ENCODE assay signal across 13 mouse cellular contexts in the genomic region with DNA sequence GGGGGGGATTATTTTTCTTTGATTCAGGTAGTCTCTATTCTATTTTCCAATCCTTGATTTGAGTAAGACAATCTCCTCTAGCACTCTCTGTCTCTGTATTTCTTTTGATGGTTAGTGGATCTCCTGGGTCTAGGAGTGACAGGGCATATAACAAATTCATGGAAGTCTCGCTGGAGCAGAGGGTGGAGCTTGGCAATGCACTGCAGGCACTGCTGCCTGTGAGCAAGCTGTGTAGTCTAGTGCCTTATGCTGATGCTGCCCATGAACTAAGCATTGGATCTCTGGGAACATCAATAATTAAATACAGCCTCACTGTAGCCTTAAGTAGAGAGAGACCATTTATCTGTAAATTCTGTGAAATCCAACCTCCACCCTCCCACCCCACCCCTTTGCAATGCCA. TPM values are rescaled to one million over a fixed set of nuclear protein-coding genes. Genes with fewer than 3 reads are reported as not detected.
"Had no signal": no experiment of that assay in that cellular context is flagged by ENCODE, and none has a peak within 500 bp of the region (broad histone marks: within the 10 kb centered on the region; RNA-seq: fewer than 3 reads in every experiment).

No protein-coding gene starts in this region.

RNA-seq across cellular contexts. Expression of gene Raet1d, which starts 36.3 kb away (rescaled TPM):
- total RNA-seq: gastrocnemius, adult 2 months; gastrocnemius, postnatal 25 days; granulocyte monocyte progenitor cell, adult 5-6 weeks; heart, adult 18-20 months; heart, adult 8-10 months; layer of hippocampus, adult 18-20 months; layer of hippocampus, adult 8-10 months; layer of hippocampus, postnatal 14 days; layer of hippocampus, postnatal 36 days; left cerebral cortex, adult 18-20 months; left cerebral cortex, postnatal 10 days; left cerebral cortex, postnatal 25 days had no signal
- polyA plus RNA-seq: kidney, adult 2 months had no signal
